Mouse (Mus musculus): ENCODE results near the gene Ywhag.

Gene Ywhag

GRCm38 (mm10) chr5:135913201-135913600 is 21.2 kb downstream of the Ywhag start:
- DNase-seq (ENCODE audit: inconsistent ontology term) = no peak

GRCm38 (mm10) chr5:135911633-135912220 is 22.7 kb downstream of the Ywhag start:
- DNase-seq (ENCODE audit: inconsistent ontology term) = no peak

- no peak for DNase-seq (ENCODE audit: inconsistent ontology term)
Observed at GRCm38 (mm10) chr5:135910813-135911212, 23.6 kb downstream of the Ywhag start.

GRCm38 (mm10) chr5:135909646-135910045 is 24.8 kb downstream of the Ywhag start:
- no peak for DNase-seq (ENCODE audit: inconsistent ontology term)

GRCm38 (mm10) chr5:135908989-135909388 is 25.4 kb downstream of the Ywhag start:
- DNase-seq (ENCODE audit: inconsistent ontology term) = no peak

- DNase-seq (ENCODE audit: inconsistent ontology term) = no peak
Observed at GRCm38 (mm10) chr5:135908185-135908584, 26.2 kb downstream of the Ywhag start.

- DNase-seq (ENCODE audit: inconsistent ontology term) = no peak
Observed at GRCm38 (mm10) chr5:135907256-135907655, 27.2 kb downstream of the Ywhag start.

- no peak for DNase-seq (ENCODE audit: inconsistent ontology term)
Observed at GRCm38 (mm10) chr5:135906846-135907245, 27.6 kb downstream of the Ywhag start.

- no peak for DNase-seq (ENCODE audit: inconsistent ontology term)
Observed at GRCm38 (mm10) chr5:135905320-135906225, 28.8 kb downstream of the Ywhag start.

GRCm38 (mm10) chr5:135904259-135904658 is 30.2 kb downstream of the Ywhag start:
- DNase-seq (ENCODE audit: inconsistent ontology term) = no peak

- DNase-seq (ENCODE audit: inconsistent ontology term) = peak; percentile 96
Observed at GRCm38 (mm10) chr5:135903551-135904151, 30.8 kb downstream of the Ywhag start.

GRCm38 (mm10) chr5:135903058-135903457 is 31.4 kb downstream of the Ywhag start:
- no peak for DNase-seq (ENCODE audit: inconsistent ontology term)

GRCm38 (mm10) chr5:135901354-135902095 is 32.9 kb downstream of the Ywhag start:
- no peak for DNase-seq (ENCODE audit: inconsistent ontology term)

- DNase-seq (ENCODE audit: inconsistent ontology term) = no peak
Observed at GRCm38 (mm10) chr5:135900701-135901100, 33.7 kb downstream of the Ywhag start.

- no peak for DNase-seq (ENCODE audit: inconsistent ontology term)
Observed at GRCm38 (mm10) chr5:135899833-135900232, 34.6 kb downstream of the Ywhag start.

GRCm38 (mm10) chr5:135898995-135899394 is 35.4 kb downstream of the Ywhag start:
- no peak for DNase-seq (ENCODE audit: inconsistent ontology term)

GRCm38 (mm10) chr5:135898028-135898427 is 36.4 kb downstream of the Ywhag start:
- DNase-seq (ENCODE audit: inconsistent ontology term) = no peak

GRCm38 (mm10) chr5:135894958-135895357 is 39.5 kb downstream of the Ywhag start:
- DNase-seq (ENCODE audit: inconsistent ontology term) = no peak

- DNase-seq (ENCODE audit: inconsistent ontology term) = no peak
Observed at GRCm38 (mm10) chr5:135892589-135893351, 41.6 kb downstream of the Ywhag start.

GRCm38 (mm10) chr5:135890920-135891319 is 43.5 kb downstream of the Ywhag start:
- DNase-seq (ENCODE audit: inconsistent ontology term) = no peak

GRCm38 (mm10) chr5:135890323-135890722 is 44.1 kb downstream of the Ywhag start:
- no peak for DNase-seq (ENCODE audit: inconsistent ontology term)

Measured in Muller cell, postnatal 12 days (primary cell).